Mouse (Mus musculus) heart, embryonic 13.5 days (tissue): ENCODE data around the gene Upb1. TPM values are rescaled to one million over a fixed set of nuclear protein-coding genes. Genes with fewer than 3 reads are reported as not detected.
"Not testable (repeated sequence)": the region's sequence is repeated elsewhere in the genome, so short reads cannot be mapped to it uniquely, and the experiment has no call there.

Experiments used
- ATAC-seq: fragments of 200-750 bp; cut with Nextera tagmentation; 2 replicates; pipeline ENCODE4 v1.8.0; 2017; ENCODE audit warnings: moderate TSS enrichment; ENCODE audit not compliant: insufficient number of reproducible peaks, low FRiP score, low TSS enrichment; ENCODE audit errors: extremely low read depth
- H3K27ac ChIP-seq: fragments of 300-500 bp; sonication (generic); replicated peaks from 2 replicates; pipeline ENCODE4 v1.5.1; 2015; ENCODE audit warnings: moderate library complexity, mild to moderate bottlenecking, inconsistent platforms
- H3K27me3 ChIP-seq: fragments of 300-500 bp; sonication (generic); replicated peaks from 2 replicates; pipeline ENCODE4 v1.6.1; 2015; ENCODE audit warnings: mild to moderate bottlenecking, inconsistent platforms
- H3K36me3 ChIP-seq: fragments of 300-500 bp; sonication (generic); 2 replicates; pipeline ENCODE4 v1.6.1; 2015; ENCODE audit warnings: mild to moderate bottlenecking, inconsistent platforms
- H3K4me1 ChIP-seq: fragments of 300-500 bp; sonication (generic); 2 replicates; pipeline ENCODE4 v1.6.1; 2015; ENCODE audit warnings: inconsistent platforms
- H3K4me2 ChIP-seq: fragments of 300-500 bp; sonication (generic); 2 replicates; pipeline ENCODE4 v1.6.1; 2015; ENCODE audit warnings: inconsistent platforms, mild to moderate bottlenecking, moderate library complexity
- H3K4me3 ChIP-seq: fragments of 300-500 bp; sonication (generic); 2 replicates; pipeline ENCODE4 v1.5.1; 2015; ENCODE audit warnings: moderate library complexity, mild to moderate bottlenecking, inconsistent platforms
- H3K9ac ChIP-seq: fragments of 300-500 bp; sonication (generic); 2 replicates; pipeline ENCODE4 v1.6.1; 2015; ENCODE audit warnings: inconsistent platforms, mild to moderate bottlenecking, moderate library complexity
- H3K9me3 ChIP-seq: fragments of 300-500 bp; sonication (generic); 2 replicates; pipeline ENCODE4 v1.6.1; 2016; ENCODE audit warnings: inconsistent platforms
- WGBS: fragments of 180-500 bp; shearing (Covaris S2); methylation state at CpG from one replicate; pipeline ENCODE4 v1.1.7; 2015; ENCODE audit warnings: mixed read lengths; 5-methylcytosine and 5-hydroxymethylcytosine counted together
- polyA plus RNA-seq: library from polyadenylated mRNA; unstranded; fragments of >200 nt; fragmentation: Nextera tagmentation; extraction: Ambion mirVana; gene quantifications from 2 replicates; pipeline ENCODE4 v1.2.1, GENCODE M21; 2015

The Upb1 gene
- polyA plus RNA-seq = 0.23 and 0.42 TPM in 2 replicates

DNA sequence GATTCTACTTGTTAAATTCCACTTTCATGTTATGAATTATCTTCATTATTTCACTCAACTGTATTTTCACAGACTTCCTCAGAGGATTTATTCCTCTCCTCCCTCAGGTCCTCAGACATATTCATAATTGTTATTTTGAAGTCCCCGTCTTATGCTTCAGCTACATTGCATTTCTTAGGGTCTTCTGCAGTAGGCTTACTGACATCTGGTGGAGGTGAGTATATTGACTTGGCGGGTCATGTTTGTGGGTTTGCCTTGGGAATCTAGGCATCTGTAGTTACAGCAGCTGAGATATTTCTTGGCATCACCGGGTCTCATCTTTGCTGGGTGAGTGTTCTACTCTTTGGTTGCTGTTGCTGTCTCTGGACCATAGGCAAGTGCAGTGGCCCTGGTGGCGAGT lies at the start of gene Upb1:
Gene Upb1, plus strand, starts transcription at position 158 of the 400 bp plus-strand sequence.
- Histone ChIP-seq H3K4me2 (no peak within 1 kb of the TSS), H3K4me3 (no peak within 1 kb of the TSS), H3K4me1 (peaks cover 7% of the 10 kb centered on the region; the same call in 1 of the 2 replicates), H3K27ac (no peak within 1 kb of the TSS), H3K36me3 (no peaks in the 10 kb centered on the region), H3K9me3 (no peaks in the 10 kb centered on the region), H3K27me3 (no peaks in the 10 kb centered on the region), H3K9ac (no peak within 1 kb of the TSS)
- no peak for ATAC-seq
- 65% methylated on average over 4 of the region's 4 CpGs for WGBS

GRCm38 (mm10) chr10:75352541-75352940 lies 48.4 kb upstream of the Upb1 start:
- Histone ChIP-seq H3K4me2 (no peak overlapping the region), H3K9me3 (no peaks in the 10 kb centered on the region), H3K36me3 (no peaks in the 10 kb centered on the region), H3K4me3 (no peak overlapping the region), H3K9ac (no peak overlapping the region), H3K4me1 (peaks cover 11% of the 10 kb centered on the region), H3K27me3 (no peaks in the 10 kb centered on the region), H3K27ac (no peak overlapping the region)
- 93% methylated on average over 12 of the region's 12 CpGs for WGBS
- ATAC-seq = no peak

- not testable (repeated sequence) for H3K9ac ChIP-seq, H3K9me3 ChIP-seq, H3K27me3 ChIP-seq, H3K4me3 ChIP-seq, H3K27ac ChIP-seq, ATAC-seq, H3K4me2 ChIP-seq, H3K36me3 ChIP-seq
- H3K4me1 ChIP-seq = peaks cover 11% of the 10 kb centered on the region
- WGBS = 23% methylated on average over 8 of the region's 9 CpGs
These were observed 47.1 kb upstream of the Upb1 start for GRCm38 (mm10) chr10:75353838-75354241.

DNA sequence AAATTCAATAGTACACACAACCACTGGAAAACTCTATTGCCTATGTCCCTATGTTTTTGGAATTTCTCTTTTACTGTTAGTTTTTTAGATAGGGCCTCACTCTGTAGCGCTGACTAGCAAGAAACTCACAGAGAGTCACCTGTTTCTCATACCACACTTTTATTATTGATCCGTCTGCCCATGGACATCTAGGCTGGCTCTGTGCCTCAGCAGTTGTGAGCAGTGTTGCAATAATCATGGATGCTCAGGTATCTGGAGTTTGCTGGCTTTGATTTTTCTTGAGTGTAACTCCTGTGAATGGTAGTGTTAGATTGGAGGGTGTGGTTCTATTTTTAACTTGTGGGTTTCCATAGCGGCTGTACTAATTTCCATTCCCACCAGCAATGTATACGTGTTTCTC lies 45.6 kb upstream of the Upb1 start:
- Histone ChIP-seq H3K4me3 (no peak overlapping the region), H3K27me3 (no peaks in the 10 kb centered on the region), H3K36me3 (no peaks in the 10 kb centered on the region), H3K27ac (peak overlapping the region; percentile 24; the same call in 1 of the 2 replicates), H3K9me3 (no peaks in the 10 kb centered on the region), H3K4me2 (no peak overlapping the region), H3K4me1 (peaks cover 11% of the 10 kb centered on the region), H3K9ac (no peak overlapping the region)
- WGBS = 36% methylated on average over 4 of the region's 4 CpGs
- ATAC-seq = no peak

DNA sequence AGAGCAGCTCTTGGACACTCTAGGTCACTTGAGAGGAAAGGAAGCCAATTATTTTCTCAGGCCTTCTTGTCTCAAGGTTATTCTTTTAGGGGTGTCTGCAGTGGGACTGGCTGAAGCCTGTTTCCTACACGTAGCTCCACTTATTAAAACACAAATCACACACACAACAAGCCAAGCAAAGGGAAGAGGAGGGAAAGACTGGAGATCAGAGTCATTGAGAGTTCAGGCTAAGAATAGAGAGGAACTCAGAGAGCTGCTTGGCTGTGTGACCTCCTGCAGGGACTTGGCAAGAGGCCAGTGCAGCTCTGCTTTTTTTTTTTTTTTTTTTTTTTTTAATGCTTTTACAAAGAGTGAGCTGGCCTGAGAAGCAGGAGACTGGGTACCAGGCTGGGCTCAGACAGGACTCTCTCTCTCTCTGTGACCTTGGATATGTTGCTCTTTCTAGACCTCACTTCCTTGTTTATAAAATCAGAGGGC lies 36.7 kb upstream of the Upb1 start:
- H3K9me3 ChIP-seq, H3K27me3 ChIP-seq, H3K36me3 ChIP-seq, H3K4me3 ChIP-seq, H3K9ac ChIP-seq: not testable (repeated sequence)
- Histone ChIP-seq H3K4me2 (peak overlapping the region; percentile 57), H3K4me1 (peaks cover 28% of the 10 kb centered on the region), H3K27ac (peak overlapping the region; percentile 91)
- peak; percentile 66 for ATAC-seq
- 0% methylated on average over 1 of the region's 1 CpGs for WGBS

DNA sequence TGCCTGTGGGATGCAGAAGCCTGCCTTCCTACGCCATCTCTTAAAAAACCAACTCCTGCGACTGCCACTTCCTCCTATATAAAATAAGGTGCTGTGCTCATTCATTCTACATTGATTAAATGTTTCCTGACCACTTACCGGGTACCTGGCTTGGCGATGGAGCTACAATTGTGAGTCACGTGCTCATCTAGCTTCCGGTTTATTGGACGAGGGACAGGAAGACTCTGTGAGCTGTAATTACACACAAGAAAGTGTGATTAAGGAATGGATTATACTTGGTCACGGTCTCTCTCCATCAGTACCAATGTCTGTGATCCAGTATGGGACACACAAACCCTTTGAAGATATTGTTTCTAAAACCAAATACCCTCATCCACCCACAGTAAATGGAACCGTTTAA lies 36.1 kb upstream of the Upb1 start:
- Histone ChIP-seq H3K27me3 (no peaks in the 10 kb centered on the region), H3K36me3 (no peaks in the 10 kb centered on the region), H3K9ac (no peak overlapping the region), H3K27ac (peak overlapping the region; percentile 91), H3K9me3 (no peaks in the 10 kb centered on the region), H3K4me2 (peak overlapping the region; percentile 57), H3K4me3 (no peak overlapping the region), H3K4me1 (peaks cover 28% of the 10 kb centered on the region)
- 64% methylated on average over 9 of the region's 9 CpGs for WGBS
- ATAC-seq = no peak

DNA sequence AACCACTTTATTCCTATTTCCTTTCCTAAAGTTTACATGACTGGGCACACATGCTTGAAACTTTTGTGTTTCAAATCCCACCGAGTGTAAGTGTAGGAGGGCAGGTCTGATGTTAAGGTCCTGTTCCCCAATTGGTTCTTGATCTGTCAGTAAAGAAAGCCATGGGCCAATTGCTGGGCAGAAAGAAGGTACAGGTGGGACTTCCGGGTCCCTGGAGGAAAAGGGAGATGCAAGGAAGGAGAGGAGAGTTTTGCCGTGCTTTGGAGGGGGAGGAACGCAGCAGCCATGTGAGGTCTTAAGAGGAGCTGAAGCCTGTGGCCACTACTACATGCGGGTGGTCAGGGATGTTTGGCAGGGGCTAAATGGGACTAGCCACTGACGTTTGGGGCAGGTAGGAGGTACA lies 35.7 kb upstream of the Upb1 start:
- peak overlapping the region; percentile 91 for H3K27ac ChIP-seq
- ATAC-seq = no peak
- WGBS = 47% methylated on average over 6 of the region's 6 CpGs
- peak overlapping the region; percentile 39 for H3K4me3 ChIP-seq
- no peaks in the 10 kb centered on the region for H3K27me3 ChIP-seq
- H3K36me3 ChIP-seq = no peaks in the 10 kb centered on the region
- peak overlapping the region; percentile 57 for H3K4me2 ChIP-seq
- H3K9me3 ChIP-seq = no peaks in the 10 kb centered on the region
- H3K9ac ChIP-seq = peak overlapping the region; percentile 53
- peaks cover 28% of the 10 kb centered on the region for H3K4me1 ChIP-seq

DNA sequence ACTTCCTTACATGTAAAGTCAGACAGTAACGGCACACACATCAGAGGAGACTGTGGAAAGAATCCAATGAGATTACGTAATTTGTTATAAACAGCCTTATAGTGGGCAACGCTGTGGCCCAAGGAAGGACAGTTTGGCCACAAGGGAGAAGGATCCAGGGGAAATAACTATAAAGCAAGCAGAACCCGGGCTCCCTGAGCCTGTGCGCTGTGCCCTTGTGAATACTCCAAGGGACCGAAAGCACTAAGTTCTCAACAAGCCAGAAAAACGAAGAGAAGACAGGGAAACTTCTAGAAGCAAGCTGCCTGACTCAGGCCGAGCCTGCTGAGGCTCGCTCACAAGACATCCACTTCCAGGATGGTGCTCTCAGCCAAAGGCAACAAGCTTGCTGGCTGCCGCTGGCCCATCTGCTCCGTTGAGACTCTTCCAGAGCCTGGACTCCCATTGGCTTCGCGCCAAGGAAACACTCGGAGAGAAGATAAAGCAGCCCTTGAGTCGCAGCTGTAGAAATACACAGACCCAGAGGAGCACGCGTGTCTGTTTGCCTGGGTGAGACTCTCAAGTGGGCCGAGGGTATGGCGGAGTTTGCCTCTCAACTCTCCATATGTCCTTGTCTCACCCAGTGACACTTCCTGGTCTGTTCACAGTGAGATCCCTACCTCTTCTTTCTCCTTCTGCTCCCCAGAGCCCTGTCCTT lies 27.1 kb upstream of the Upb1 start:
- peak overlapping the region; percentile 71 for H3K27ac ChIP-seq

GRCm38 (mm10) chr10:75378688-75379087 lies 22.2 kb upstream of the Upb1 start:
- Histone ChIP-seq H3K27ac (peak overlapping the region; percentile 83), H3K27me3 (no peaks in the 10 kb centered on the region), H3K9me3 (no peaks in the 10 kb centered on the region), H3K36me3 (no peaks in the 10 kb centered on the region), H3K4me1 (peaks cover 15% of the 10 kb centered on the region), H3K4me3 (no peak overlapping the region), H3K4me2 (peak overlapping the region; percentile 43), H3K9ac (peak overlapping the region; percentile 50; the same call in 1 of the 2 replicates)
- no peak for ATAC-seq
- 48% methylated on average over 10 of the region's 10 CpGs for WGBS

More for the DNA sequence above, 27.1 kb upstream of the Upb1 start:
- not testable (repeated sequence) for H3K36me3 ChIP-seq, H3K27me3 ChIP-seq, H3K9me3 ChIP-seq
- 0 out of 2 replicates have a peak overlapping the region, but pooled peaks have one; percentile 40 for H3K9ac ChIP-seq
- peak overlapping the region; percentile 47 for H3K4me2 ChIP-seq
- H3K4me1 ChIP-seq = peaks cover 22% of the 10 kb centered on the region
- WGBS = 31% methylated on average over 13 of the region's 19 CpGs
- peak; percentile 63 for ATAC-seq
- peak overlapping the region; percentile 14; the same call in 1 of the 2 replicates for H3K4me3 ChIP-seq

DNA sequence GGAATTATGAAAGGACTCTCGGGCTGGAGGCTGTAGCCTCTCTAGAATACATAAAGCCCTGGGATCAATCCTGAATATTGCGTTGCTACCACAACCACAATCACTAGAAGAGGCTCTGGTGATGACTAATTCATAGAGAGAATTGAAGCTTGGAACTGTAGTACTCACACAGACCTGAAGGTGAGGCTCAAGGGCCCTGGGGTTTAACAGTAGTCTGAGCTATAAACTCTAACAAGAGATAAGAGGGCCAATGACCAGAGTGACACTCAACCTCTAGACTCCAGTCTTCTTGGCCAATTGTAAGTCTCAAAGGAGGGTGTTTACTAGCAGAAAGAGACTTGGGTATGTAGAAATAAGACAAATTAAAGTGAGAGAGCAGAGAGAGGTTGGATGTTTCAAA lies 10.8 kb upstream of the Upb1 start:
- H3K4me2 ChIP-seq = no peak overlapping the region
- WGBS = 74% methylated on average over 2 of the region's 2 CpGs
- no peaks in the 10 kb centered on the region for H3K36me3 ChIP-seq
- no peaks in the 10 kb centered on the region for H3K27me3 ChIP-seq
- no peaks in the 10 kb centered on the region for H3K4me1 ChIP-seq
- H3K4me3 ChIP-seq = no peak overlapping the region
- no peak overlapping the region for H3K9ac ChIP-seq
- no peak for ATAC-seq
- H3K9me3 ChIP-seq = peaks cover 2% of the 10 kb centered on the region; the same call in 1 of the 2 replicates
- H3K27ac ChIP-seq = no peak overlapping the region

- H3K9me3 ChIP-seq = peaks cover 2% of the 10 kb centered on the region; the same call in 1 of the 2 replicates
- no peaks in the 10 kb centered on the region for H3K36me3 ChIP-seq
- no peak overlapping the region for H3K4me2 ChIP-seq
- no peaks in the 10 kb centered on the region for H3K27me3 ChIP-seq
- no peak for ATAC-seq
- no peaks in the 10 kb centered on the region for H3K4me1 ChIP-seq
- no peak overlapping the region for H3K27ac ChIP-seq
- WGBS = 74% methylated on average over 4 of the region's 4 CpGs
- no peak overlapping the region for H3K4me3 ChIP-seq
- no peak overlapping the region for H3K9ac ChIP-seq
These were observed 10.1 kb upstream of the Upb1 start for GRCm38 (mm10) chr10:75390832-75391231.

GRCm38 (mm10) chr10:75394796-75395195 lies 6.1 kb upstream of the Upb1 start:
- H3K4me2 ChIP-seq = no peak overlapping the region
- no peak for ATAC-seq
- H3K9me3 ChIP-seq = no peaks in the 10 kb centered on the region
- no peaks in the 10 kb centered on the region for H3K36me3 ChIP-seq
- 85% methylated on average over 8 of the region's 8 CpGs for WGBS
- H3K27ac ChIP-seq = no peak overlapping the region
- H3K4me1 ChIP-seq = peaks cover 6% of the 10 kb centered on the region; the same call in 1 of the 2 replicates
- H3K9ac ChIP-seq = no peak overlapping the region
- no peak overlapping the region for H3K4me3 ChIP-seq
- no peaks in the 10 kb centered on the region for H3K27me3 ChIP-seq
